Mouse (Mus musculus) MN1 (cell line): ENCODE results near the gene Morn4.
"Not testable (repeated sequence)": the region's sequence is repeated elsewhere in the genome, so short reads cannot be mapped to it uniquely, and the experiment has no call there.

Experiments used
- DNase-seq: peaks from one replicate; pipeline ENCODE4 v3.0.0-alpha.2; 2016; ENCODE audit warnings: low spot score

Morn4 gene

DNA sequence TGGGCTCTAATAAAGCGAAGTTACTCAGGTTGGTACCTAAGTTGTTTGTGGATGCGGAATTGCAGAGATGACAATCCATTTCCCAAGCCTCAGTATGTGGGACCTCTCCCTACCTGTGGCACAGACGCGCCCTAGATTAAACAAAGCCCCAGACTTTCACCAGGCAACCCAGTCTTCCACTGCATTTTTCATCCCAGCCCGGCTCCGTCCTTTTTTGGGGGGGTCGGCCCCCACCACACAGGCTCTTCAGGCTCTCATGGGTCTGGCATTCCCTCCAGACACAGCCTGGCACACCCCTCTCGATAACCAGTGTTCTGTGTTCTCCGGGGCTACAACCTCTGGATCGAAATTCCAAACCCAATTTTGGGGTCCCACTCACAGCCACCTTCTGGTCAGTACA is 467 bp downstream of the Morn4 start:
- DNase-seq: no peak

DNA sequence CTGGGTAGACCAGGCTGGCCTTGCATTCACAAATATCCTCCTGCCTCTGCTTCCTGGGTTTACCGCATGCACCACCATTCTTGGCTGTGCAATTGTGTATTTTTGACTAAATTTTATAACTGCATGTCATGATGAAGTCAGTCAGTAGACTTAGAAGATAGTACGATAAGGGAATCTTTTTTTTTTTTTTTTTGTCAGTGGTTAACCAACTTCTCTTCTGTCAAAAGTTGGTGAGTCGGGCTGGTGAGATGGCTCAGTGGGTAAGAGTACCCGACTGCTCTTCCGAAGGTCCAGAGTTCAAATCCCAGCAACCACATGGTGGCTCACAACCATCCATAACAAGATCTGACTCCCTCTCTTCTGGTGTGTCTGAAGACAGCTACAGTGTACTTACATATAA is 4.5 kb downstream of the Morn4 start:
- not testable (repeated sequence) for DNase-seq

DNA sequence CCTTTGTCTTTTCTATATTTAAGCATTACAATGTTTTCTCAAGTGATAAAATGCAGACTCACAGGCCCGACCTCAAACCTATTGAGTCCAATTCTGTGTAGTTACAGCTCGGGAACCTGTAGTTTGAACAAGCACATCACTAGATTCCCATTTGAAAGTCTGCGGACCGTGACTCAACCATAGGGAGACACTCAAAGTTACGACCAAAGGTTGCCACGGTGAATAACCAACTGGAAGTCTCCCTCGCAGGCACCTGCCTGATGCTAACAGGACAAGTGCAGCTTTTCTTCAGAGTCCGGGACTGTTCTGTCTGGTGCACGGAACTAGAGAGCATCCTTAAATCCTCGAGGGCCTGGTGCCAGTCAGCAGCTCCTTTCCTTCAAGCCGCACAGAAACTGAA is 5.7 kb downstream of the Morn4 start:
- DNase-seq: peak; percentile 32

DNA sequence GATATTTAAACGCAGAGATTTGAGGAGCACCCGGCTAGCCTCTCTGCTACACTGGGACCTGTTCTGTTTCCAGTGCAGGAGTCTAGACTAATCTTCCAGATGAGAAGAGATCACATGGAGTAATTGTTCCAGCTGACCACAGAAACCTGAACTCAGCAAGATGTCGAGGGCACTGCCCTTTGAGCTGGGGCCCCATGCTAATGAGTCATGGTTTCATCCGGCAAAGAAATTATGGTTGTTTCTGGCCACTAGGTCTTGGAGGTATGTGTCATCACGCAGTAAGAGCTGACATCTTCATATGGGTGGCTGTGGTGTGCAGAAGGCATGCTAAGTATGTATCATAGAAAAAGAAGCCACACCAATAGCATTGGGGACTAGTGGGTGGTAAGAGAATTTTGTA is 6.2 kb downstream of the Morn4 start:
- peak; percentile 66 for DNase-seq

DNA sequence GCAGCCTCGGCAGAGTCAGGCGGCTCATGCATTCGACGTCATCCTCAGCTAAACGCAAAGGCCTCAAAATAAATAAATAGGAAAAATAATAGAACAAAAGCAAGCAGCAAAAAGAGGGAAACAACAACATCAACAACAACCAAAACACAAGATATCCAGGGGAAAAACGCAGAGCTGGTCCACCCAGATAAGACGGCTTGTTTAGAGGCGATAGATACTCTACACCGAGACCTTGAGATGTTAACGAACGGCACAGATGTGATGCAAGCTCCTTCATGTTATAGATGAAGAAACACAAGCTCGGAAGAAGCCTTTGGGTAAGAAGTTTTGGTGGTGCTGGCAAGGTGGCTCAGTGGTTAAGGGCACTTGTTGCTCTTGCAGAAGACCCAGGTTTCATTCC is 7.2 kb downstream of the Morn4 start:
- no peak for DNase-seq

DNA sequence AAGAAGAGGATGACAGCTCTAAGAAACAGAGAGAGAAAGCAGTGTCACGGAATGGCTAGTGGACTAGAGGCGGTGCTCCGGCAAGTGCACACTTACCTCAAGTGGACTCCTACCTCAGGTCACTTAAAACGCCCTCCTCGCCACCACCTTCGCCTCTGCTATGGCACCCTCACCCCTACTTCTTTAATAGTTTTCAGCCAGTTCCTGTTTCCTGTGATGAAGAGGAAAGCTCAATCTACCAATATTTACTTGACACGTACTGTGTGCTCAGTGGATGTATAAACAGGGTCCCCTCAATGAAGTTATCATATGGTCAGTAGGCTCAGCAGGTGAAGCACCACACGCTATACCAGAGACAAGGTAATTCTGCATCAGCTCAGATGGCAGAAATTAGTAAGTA is 7.6 kb downstream of the Morn4 start:
- DNase-seq: no peak

DNA sequence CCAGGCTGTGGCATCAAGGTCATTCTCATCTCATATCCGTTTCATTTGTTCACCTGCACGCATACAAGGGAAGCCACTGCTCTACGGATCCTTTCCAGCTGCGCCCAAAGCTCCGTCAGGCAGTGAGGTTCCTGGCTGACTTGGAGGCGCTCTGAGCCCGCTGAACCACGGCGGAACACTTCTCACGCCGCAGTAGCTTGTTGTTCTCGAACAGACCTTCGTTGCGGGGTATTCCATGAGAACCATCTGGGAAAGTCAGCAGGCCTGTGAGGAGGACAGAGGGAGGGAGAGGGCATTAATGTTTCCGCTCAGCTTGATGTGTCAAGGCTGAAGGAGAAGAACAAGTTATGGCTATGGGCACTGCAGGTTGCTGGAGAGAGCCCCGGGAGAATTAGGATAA is 10.2 kb downstream of the Morn4 start:
- no peak for DNase-seq

DNA sequence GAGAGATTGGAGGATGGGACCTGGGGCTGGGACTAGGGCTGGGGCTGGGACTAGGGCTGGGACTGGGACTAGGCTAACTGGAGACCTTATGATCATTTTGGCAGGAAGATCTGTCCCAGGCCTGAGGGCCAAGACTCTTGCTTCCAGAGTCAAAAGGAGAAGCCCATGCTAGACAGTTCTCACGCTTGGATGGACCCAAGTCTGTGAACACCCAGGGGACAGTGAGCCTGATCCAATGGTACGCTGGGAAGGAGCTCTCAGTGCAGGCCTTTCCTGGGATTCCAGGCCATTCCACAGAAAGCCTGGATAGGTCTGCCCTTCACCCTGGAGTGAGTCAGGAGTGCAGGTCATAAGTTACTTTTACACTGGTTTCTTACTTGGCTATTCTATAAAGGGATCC is 11.1 kb downstream of the Morn4 start:
- DNase-seq: no peak

DNA sequence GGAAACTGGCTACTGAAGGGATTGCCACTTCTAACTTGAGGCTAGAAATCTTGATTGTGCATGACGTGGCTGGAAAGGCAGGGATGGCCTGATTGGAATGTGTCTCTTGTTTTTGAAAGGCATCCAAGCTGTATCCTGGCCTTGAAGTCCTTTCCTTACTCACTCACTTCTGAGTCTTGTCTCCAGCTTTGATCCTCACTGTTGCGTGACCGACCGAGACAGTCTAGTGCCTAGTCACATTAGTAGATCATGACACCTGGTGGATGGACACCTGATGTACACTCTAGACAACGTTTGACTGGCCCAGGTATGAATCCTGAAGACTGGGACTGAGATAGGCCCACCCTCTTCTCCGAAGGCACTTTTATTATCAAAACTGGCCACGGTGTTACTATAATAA is 13.4 kb downstream of the Morn4 start:
- DNase-seq: no peak

DNA sequence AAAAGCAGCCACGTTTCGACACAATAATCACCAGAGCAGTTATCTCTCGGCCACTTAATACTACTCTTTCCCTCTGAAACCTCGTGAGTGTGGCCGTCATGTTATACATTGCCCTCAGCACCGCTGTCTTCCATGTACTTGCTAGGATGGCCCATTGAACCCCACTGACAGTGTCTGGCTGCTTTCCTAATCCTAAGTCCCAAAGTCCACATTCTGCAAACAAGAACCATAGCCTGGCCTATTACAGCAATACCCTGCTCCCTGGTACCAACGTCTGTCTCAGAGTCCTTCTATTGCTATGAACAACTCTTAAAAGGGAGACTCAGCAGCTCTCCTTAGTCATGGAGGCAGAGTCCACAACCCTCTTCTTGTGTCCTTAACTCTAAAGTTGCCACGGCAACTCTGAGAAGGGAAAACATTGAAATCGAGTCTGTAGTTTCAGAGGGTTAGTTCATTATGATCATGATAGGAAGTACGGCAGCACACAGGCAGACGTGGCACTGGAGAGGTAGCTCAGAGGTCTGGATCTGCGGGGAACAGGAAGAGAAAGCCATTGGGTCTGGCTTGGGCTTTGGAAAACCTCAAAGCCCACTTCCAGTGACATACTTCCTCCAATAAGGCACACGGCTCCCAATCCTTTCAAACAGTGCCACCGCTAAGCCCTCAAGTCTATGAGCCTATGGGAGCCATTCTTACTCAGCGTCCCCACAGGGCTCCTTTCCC is 14.1 kb downstream of the Morn4 start:
- DNase-seq: no peak

DNA sequence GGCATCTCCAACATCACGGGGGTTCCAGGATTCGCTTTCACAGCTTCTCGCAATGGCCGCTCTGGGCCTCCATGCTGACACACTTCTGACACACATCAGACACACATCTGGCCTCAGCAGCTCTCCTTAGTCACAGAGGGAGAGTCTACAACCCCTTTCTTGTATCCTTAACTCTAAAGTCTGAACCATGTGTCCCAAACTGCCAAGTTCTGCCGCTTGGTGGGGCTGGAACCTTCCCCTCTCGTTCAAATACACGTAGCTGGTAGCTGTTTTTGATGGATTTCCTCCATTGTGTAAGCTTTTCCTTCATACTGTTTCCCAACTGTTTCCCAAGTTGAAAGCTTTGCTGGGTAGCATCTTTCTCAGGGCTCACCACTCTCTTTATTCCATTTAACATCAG is 14.9 kb downstream of the Morn4 start:
- DNase-seq: no peak

DNA sequence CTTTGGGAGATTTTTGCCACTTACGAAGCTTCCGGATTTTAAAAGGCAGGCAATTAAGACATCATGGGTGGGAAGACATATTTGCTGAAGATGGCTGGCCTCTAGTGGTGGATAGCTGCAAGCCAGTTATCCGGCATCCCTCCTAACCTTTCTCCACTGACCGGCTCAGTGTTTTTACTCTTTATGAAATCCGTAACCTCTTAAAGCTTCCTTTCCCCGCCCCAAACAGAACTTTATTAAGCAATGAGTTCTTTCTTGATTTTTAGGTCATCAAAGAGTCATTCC is 17.0 kb downstream of the Morn4 start:
- peak; percentile 64 for DNase-seq

DNA sequence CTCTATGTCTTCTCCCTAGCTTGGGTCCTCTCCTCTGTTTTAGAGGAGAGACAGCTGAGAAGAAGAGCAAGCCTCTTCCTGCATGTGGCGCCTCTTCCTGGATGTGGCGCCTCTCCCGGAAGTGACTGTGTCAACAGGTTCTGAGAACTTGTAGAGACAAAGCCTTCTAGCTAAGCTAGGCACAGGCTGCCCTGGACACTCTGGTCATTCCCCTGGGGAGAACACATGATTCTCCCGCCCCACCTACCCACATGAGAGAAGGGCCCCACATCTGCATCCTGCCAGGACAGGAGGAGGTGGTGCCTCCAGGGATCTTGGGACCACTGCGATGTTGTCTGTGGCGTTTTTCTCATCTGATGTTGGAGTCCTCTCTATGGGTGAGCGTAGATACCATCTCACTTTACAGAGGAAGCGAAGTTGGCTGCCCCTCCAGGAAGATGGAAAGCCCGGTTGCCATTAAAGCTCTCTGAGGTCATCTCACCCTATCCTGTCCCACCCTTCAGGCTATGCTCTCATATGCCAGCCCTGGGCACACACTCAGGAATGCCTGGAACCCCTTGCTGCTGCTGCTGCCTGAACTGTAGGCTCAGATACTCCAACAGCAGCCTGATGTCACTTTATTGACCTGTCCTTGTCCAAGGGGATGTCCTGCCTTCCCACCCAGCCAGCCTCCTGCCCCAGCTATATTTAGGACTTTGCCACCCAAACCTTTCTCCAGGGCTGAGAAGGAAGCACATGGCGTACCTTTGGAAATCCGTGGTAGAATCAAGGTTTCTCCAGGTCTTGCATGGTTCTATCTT is 17.5 kb downstream of the Morn4 start:
- DNase-seq: peak; percentile 50

DNA sequence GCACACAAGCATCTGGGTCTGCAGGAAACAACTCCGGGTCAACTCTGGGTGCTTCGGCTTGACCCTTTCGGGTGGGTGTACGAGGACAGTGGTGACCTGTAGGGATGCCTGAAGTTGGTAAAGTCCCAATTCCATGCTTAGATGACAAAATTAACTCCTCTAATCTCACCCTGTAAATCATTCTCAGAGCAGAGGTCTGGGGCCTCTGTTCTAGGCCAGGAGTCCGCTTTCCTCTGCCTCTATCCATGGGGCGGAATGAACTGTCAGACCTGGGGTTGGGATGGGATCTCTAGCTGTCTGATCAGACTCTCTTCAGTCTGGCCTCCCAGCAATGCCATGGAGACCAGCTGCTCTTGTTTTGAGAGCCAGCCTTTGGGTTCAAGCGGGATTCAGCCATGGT is 24.7 kb downstream of the Morn4 start:
- DNase-seq: no peak

DNA sequence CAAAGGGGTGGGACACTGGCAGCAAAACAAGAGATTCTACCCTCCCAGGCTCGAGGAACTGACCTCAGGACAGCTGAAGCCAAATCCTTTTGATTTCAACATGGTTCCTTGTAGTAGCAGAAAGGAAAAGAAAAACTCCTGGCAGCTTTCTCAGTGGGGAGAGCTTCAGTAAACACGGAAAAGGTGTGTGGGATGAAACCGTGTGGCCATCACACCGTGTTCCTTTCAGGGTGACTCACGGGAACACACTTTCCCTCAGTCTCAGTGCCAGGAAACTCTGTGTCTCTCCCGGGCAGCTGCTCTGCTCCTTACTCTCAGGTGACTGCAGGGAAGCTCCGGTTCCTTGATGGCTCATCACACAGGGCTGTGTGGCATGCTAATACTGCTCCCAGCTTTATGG is 27.7 kb downstream of the Morn4 start:
- DNase-seq: no peak

DNA sequence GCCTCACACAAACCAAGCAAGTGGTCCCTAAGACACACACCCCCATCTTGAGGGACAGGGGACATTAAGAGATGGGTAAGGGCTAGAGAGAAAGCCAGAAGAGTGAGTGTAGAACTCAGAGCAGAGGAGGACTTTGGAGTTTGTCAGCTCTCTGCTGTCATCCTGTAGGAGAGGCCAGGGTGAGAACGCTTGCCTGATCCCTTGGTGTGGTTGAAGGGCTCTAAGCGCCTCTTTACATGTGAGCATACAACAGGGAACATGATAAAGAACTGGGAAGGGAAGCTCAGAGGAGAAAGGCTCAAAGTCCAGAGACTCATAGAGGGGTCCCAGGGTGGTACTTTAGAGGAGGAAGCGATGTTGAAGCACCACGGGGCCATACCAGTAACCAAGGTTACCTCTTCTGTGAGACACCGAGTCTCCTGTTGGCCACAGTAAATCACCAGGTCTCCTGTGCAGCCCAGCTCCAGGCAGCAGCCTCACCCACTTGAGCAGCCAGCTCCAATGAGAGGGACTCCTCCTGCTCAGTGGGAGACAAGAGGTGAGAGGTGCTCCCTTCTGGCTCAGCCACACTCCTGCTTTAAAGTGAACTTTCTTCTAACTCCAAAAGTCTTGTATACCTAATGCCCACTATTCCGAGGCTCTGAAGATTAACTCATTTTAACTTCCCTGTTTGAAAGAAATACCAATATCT is 29.3 kb downstream of the Morn4 start:
- no peak for DNase-seq

DNA sequence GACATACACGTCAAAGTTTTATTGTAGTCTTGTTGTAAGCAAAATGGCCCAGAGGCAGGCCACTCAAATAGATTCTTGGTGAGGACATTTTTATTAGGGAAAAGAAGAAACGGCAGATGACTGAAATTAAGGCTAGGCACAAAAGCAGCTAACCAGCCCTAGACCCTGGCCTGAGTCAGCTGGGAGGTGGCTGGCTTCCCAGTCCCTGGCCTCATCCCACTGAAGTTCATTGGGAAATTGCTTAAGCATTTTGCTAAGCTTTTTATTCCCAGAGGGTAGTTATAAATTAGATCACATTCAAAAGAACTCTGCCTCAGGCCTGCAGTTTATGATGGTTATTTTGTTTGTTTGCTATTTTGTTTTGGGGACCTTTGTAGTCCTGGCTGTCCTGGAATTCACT is 30.3 kb downstream of the Morn4 start:
- peak; percentile 14 for DNase-seq

DNA sequence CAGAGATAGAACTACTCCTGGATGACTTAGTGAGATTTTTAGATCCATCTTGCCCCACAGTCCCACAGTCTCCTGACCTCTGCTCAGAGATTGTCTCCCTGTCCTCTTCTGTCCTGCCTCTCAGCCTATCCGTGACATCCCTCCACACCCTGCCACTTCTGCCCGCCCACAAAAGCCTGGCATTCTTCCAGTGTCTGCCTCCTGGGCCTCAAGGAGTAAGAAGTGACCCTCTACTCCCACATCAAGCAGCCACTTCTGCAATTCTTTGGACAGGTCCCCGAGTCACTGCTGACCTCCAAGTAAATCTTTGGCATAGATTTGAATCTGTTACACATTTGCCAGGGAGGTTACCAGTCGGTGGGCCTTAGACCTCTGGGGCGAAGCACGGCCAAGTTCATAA is 31.9 kb downstream of the Morn4 start:
- DNase-seq: no peak

DNA sequence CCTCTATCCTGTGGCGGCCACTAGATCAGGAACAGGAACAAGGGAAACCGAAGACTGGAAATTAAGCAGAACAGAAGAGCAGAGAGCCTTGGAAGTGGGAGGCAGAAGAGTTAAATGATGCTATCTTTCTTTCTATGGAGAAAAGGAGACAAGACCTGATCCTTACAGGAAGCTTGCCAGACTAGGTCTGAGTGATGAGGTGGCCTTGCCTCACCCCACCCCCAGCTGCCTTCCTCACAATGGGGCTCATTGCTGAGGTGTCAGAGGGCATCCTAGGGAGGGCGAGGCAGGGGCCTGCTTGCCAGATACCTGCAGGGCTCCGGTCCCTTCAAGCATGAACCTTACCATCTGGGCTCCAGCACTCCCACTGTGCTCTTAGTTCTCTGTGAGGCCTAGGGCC is 34.2 kb downstream of the Morn4 start, which contains the start of gene 4933411K16Rik:
4933411K16Rik (plus strand) TSS at position 301 of the 400 bp plus-strand sequence.
- DNase-seq: no peak

DNA sequence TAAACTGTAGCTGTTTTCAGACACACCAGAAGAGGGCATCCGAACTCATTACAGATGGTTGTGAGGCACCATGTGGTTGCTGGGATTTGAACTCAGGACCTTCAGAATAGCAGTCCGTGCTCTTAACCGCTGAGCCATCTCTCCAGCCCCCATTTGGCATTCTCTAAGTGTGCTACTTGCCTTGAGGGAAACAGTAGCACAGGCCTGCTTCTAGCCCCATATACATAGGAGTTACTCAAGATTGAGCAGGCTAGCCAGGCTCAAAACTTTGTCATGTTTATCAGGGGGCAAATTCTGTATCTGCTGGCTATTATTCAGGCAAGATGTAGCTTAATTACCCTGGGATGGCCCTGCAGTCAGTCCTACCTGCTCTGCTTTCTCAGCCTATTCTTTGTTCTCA is 34.8 kb downstream of the Morn4 start:
- no peak for DNase-seq

DNA sequence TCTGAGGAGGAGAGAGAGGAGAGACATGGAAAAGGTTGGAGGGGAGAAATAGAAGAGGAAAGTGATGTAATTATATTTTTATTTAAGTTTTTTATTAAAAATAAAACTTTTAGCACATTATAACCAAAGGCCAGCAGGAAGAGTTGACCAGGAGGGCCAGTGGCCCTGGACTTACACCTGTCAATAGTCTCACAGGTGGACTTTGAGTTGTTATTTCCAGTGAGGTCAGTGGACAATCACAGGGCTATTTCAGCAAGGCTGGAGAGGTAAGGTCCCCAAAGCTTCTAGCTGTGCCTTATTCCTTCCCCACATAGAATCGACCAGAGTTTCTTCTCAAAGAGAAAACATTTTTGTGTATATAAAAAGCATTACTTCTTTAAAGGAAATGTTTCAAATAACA is 35.9 kb downstream of the Morn4 start:
- DNase-seq: no peak

DNA sequence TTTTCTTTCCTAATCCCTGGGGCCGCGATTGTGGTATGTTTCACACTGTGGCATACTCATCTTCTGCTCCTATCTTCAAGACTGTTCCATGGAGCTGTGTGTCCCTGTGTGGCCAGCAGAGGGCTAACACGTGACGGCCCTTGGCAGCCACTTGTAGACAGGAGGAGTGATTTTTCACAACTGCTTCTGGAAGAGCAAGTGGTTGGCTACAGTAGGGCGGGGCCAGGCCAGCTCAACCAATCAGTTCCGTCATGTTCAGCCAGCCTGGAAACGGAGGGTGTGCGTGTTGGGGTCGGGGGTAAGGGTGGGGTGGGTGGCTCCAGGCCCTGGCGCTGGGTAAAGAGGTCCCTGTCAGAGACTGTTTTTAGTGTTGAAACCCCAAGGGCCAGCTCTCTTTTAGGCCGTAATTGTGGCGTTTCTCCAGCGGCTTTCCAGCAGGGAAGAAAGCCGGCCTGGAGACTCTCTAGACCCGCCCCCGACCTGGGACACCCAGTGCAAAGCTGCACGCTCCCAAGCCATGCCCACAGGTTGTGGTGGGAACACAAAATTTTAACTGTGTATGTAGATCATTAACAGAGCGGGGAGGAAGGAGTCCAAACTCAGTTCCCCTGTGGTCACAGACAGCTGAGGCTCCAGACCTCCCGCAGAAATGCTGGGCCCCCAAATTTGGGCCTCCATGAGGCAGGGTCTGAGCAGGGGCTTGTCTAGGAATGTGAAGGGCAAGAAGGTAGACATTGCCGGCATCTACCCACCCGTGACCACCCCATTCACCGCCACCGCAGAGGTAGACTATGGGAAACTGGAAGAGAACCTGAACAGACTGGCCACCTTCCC is 40.7 kb downstream of the Morn4 start, which contains the start of gene Hoga1:
Hoga1 (plus strand) TSS at position 342 of the 834 bp plus-strand sequence.
- peak; percentile 70 for DNase-seq
